Comparison of ENCODE assay signal across 9 mouse cellular contexts in the genomic region with DNA sequence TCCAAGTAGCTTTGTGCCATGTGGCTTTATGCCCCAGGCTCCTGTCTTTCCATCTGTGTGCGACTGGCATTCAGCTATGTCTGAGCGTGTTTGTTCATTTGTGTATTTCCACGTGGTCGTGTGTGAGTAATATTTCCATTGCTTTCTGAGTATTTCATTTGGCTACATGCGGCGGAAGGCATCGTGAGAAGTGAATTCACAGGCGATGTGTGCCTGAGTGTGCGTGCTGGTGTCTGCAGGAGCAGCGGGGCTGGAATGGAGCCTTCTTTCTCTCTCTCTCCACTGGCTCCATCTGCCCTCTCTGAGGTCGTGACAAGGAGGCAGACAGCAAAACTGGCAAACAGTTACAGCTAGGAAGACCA. TPM values are rescaled to one million over a fixed set of nuclear protein-coding genes. Genes with fewer than 3 reads are reported as not detected.
A peak's percentile ranks its signal among the peaks of the same experiment; 100 is the strongest.
DNase-seq lines count a peak whose midpoint lies in the region; ATAC-seq lines count a peak whose summit lies in the region.
"Had no signal": no experiment of that assay in that cellular context is flagged by ENCODE, and none has a peak within 500 bp of the region (broad histone marks: within the 10 kb centered on the region; RNA-seq: fewer than 3 reads in every experiment).

No protein-coding gene starts in this region.

- H3K9me3 ChIP-seq in kidney, embryonic 16.5 days (ENCODE audit: low read length), result no peaks in the 10 kb centered on the region
- H3K9me3 ChIP-seq in hindbrain, embryonic 15.5 days, result no peaks in the 10 kb centered on the region
- H3K9me3 ChIP-seq in midbrain, embryonic 16.5 days (replicated peaks; ENCODE audit: control insufficient read depth, low read length, poor library complexity, severe bottlenecking), result no peaks in the 10 kb centered on the region
- H3K9me3 ChIP-seq: liver, embryonic 15.5 days had no signal

- H3K4me1 ChIP-seq in kidney, embryonic 16.5 days (ENCODE audit: insufficient read depth, low read length), result peaks cover 26% of the 10 kb centered on the region; the same call in 1 of the 2 replicates
- H3K4me1 ChIP-seq in brown adipose tissue, adult 24 weeks (ENCODE audit: control insufficient read depth, insufficient read depth, insufficient read length, low read length), result no peaks in the 10 kb centered on the region
- H3K4me1 ChIP-seq in hindbrain, embryonic 15.5 days (replicated peaks), result peaks cover 65% of the 10 kb centered on the region
- H3K4me1 ChIP-seq in midbrain, embryonic 16.5 days (ENCODE audit: control insufficient read depth, insufficient read depth, low read length), result peaks cover 52% of the 10 kb centered on the region
- H3K4me1 ChIP-seq: liver, embryonic 15.5 days had no signal

- no peak for DNase-seq in kidney, postnatal 10 days
- DNase-seq in urinary bladder, postnatal 14 days (ENCODE audit: low spot score), result no peak
- DNase-seq in adrenal gland, postnatal 10 days, result no peak
- DNase-seq in adrenal gland, adult (ENCODE audit: inconsistent age in 2 of 2, low spot score in 1 of 2), result no peak

- no peaks in the 10 kb centered on the region for H3K36me3 ChIP-seq in kidney, embryonic 16.5 days (ENCODE audit: insufficient read depth, low read length)
- H3K36me3 ChIP-seq in hindbrain, embryonic 15.5 days, result no peaks in the 10 kb centered on the region
- H3K36me3 ChIP-seq in midbrain, embryonic 16.5 days (ENCODE audit: control insufficient read depth, insufficient read depth, low read length), result no peaks in the 10 kb centered on the region
- H3K36me3 ChIP-seq: liver, embryonic 15.5 days had no signal

- no peak overlapping the region for H3K27ac ChIP-seq in kidney, embryonic 16.5 days (ENCODE audit: low read length)
- H3K27ac ChIP-seq in brown adipose tissue, adult 24 weeks (replicated peaks; ENCODE audit: low read depth, low read length), result no peak overlapping the region
- H3K27ac ChIP-seq in hindbrain, embryonic 15.5 days (replicated peaks), result peak overlapping the region; percentile 97
- peak overlapping the region; percentile 98 for H3K27ac ChIP-seq in midbrain, embryonic 16.5 days (ENCODE audit: low read length)
- H3K27ac ChIP-seq: liver, embryonic 15.5 days had no signal

- H3K9ac ChIP-seq in kidney, embryonic 16.5 days (replicated peaks; ENCODE audit: low read length), result peak overlapping the region; percentile 65; the same call in 1 of the 2 replicates
- H3K9ac ChIP-seq in hindbrain, embryonic 15.5 days, result peak overlapping the region; percentile 53
- peak overlapping the region; percentile 73 for H3K9ac ChIP-seq in midbrain, embryonic 16.5 days (ENCODE audit: low read depth, low read length)
- H3K9ac ChIP-seq: liver, embryonic 15.5 days had no signal

- 0 out of 2 replicates have a peak, but pooled peaks have one; percentile 4 for ATAC-seq in kidney, embryonic 16.5 days (ENCODE audit: low FRiP score, low TSS enrichment)
- 0 out of 2 replicates have a peak, but pooled peaks have one; percentile 1 for ATAC-seq in hindbrain, embryonic 15.5 days (ENCODE audit: low FRiP score, low read depth)
- ATAC-seq in midbrain, embryonic 16.5 days, result peak; percentile 12; the same call in 1 of the 2 replicates

- 15% methylated on average over 11 of the region's 11 CpGs for WGBS in kidney, embryonic 16.5 days
- 5% methylated on average over 11 of the region's 11 CpGs for WGBS in hindbrain, embryonic 15.5 days
- 6% methylated on average over 11 of the region's 11 CpGs for WGBS in midbrain, embryonic 16.5 days

- H3K27me3 ChIP-seq in kidney, embryonic 16.5 days (ENCODE audit: insufficient read depth, low read length), result peaks cover 66% of the 10 kb centered on the region
- peaks cover 3% of the 10 kb centered on the region for H3K27me3 ChIP-seq in hindbrain, embryonic 15.5 days
- H3K27me3 ChIP-seq in midbrain, embryonic 16.5 days (ENCODE audit: control insufficient read depth, insufficient read depth, low read depth, low read length), result peaks cover 3% of the 10 kb centered on the region; the same call in 1 of the 2 replicates

- peak overlapping the region; percentile 92 for H3K4me2 ChIP-seq in kidney, embryonic 16.5 days (replicated peaks; ENCODE audit: low read depth, low read length)
- peak overlapping the region; percentile 89 for H3K4me2 ChIP-seq in hindbrain, embryonic 15.5 days
- H3K4me2 ChIP-seq in midbrain, embryonic 16.5 days (ENCODE audit: low read length), result peak overlapping the region; percentile 71

- H3K4me3 ChIP-seq in kidney, embryonic 16.5 days (ENCODE audit: low read length), result peak overlapping the region; percentile 51
- H3K4me3 ChIP-seq in brown adipose tissue, adult 24 weeks (ENCODE audit: insufficient read depth, low read depth, low read length), result peak overlapping the region; percentile 53; the same call in 1 of the 2 replicates
- peak overlapping the region; percentile 38 for H3K4me3 ChIP-seq in hindbrain, embryonic 15.5 days
- peak overlapping the region; percentile 41 for H3K4me3 ChIP-seq in midbrain, embryonic 16.5 days (ENCODE audit: low read depth, low read length)
- H3K4me3 ChIP-seq: liver, embryonic 15.5 days had no signal

RNA-seq across cellular contexts. Expression of a gene that starts 24.1 kb away (rescaled TPM):
- 60.4 and 63.2 TPM in 2 replicates for polyA plus RNA-seq in kidney, embryonic 16.5 days (2015; fragmentation: Nextera tagmentation; extraction: Ambion mirVana)
- 43.5 and 58.5 TPM in 2 replicates for polyA plus RNA-seq in brown adipose tissue, adult 24 weeks (2012; ENCODE audit: insufficient read depth, insufficient read length, missing spikeins)
- 40.3 and 43.3 TPM in 2 replicates for polyA plus RNA-seq in hindbrain, embryonic 15.5 days (2015; fragmentation: Nextera tagmentation; extraction: Ambion mirVana)
- polyA plus RNA-seq in midbrain, embryonic 16.5 days (2015; fragmentation: Nextera tagmentation; extraction: Ambion mirVana), result 38.3 and 38.7 TPM in 2 replicates
- 10 to 100 TPM; 78.0 to 90.5 TPM for total RNA-seq in adrenal gland, postnatal 10 days (2021)

Comparison
In these comparisons a context has a peak if more than half of its experiments do, and no peak if none do; other contexts are left out.
1. H3K27ac ChIP-seq: peak in hindbrain, embryonic 15.5 days (single experiment) and midbrain, embryonic 16.5 days (single experiment); none in kidney, embryonic 16.5 days (single experiment) and brown adipose tissue, adult 24 weeks (single experiment).
2. Peak in every context shown above with its lines, with median percentiles within 50 percentile points of each other: ATAC-seq, H3K4me2 ChIP-seq, H3K4me3 ChIP-seq and H3K9ac ChIP-seq.